Mouse (Mus musculus) layer of hippocampus, postnatal 10 days (tissue): Measurements from ENCODE around the gene Slc51a. TPM values are rescaled to one million over a fixed set of nuclear protein-coding genes. Genes with fewer than 3 reads are reported as not detected.

Source experiments
- DNase-seq, 2 experiments: peaks; one replicate each; pipeline ENCODE4 v3.0.0; 2021; ENCODE audit warnings: low spot score in 2 of 2
- long read RNA-seq: library from polyadenylated mRNA; stranded (forward); transcript quantifications from one replicate; pipeline ENCODE4 v2.0.0, GENCODE M21; 2023
- total RNA-seq, 2 experiments: library from RNA; stranded (reverse); gene quantifications; 2 replicates each; pipeline ENCODE4 v1.2.3; 2021

Slc51a gene
- total RNA-seq: not detected
- long read RNA-seq: 0 reads

GRCm38 (mm10) chr16:32487234-32488111 is at the start of gene Slc51a:
Gene Slc51a, minus strand, starts transcription at chr16:32487879.
- DNase-seq: no peak

GRCm38 (mm10) chr16:32535157-32535751 is 47.6 kb upstream of the Slc51a start:
- DNase-seq: no peak

GRCm38 (mm10) chr16:32532878-32533826 is 45.5 kb upstream of the Slc51a start:
- no peak for DNase-seq

- DNase-seq: no peak
Measured at GRCm38 (mm10) chr16:32526906-32527305, 39.2 kb upstream of the Slc51a start.

- DNase-seq: no peak
Measured at GRCm38 (mm10) chr16:32524244-32524615, 36.6 kb upstream of the Slc51a start.

GRCm38 (mm10) chr16:32523462-32524243 is 36.0 kb upstream of the Slc51a start:
- no peak for DNase-seq

- no peak for DNase-seq
Measured at GRCm38 (mm10) chr16:32522578-32523194, 35.0 kb upstream of the Slc51a start.

- DNase-seq: no peak
Measured at GRCm38 (mm10) chr16:32520372-32520748, 32.7 kb upstream of the Slc51a start.

- no peak for DNase-seq
Measured at GRCm38 (mm10) chr16:32519656-32520371, 32.1 kb upstream of the Slc51a start.

- no peak for DNase-seq
Measured at GRCm38 (mm10) chr16:32517785-32518481, 30.3 kb upstream of the Slc51a start.

GRCm38 (mm10) chr16:32516006-32516962 is 28.6 kb upstream of the Slc51a start:
- DNase-seq: peak; percentile 67 to 73

GRCm38 (mm10) chr16:32513948-32514347 is 26.3 kb upstream of the Slc51a start:
- DNase-seq: no peak

GRCm38 (mm10) chr16:32513401-32513800 is 25.7 kb upstream of the Slc51a start:
- DNase-seq: no peak

- DNase-seq: no peak
Measured at GRCm38 (mm10) chr16:32512921-32513320, 25.2 kb upstream of the Slc51a start.

GRCm38 (mm10) chr16:32511827-32512490 is 24.3 kb upstream of the Slc51a start:
- DNase-seq: no peak

- no peak for DNase-seq
Measured at GRCm38 (mm10) chr16:32511338-32511734, 23.7 kb upstream of the Slc51a start.
